8 mouse cellular contexts compared by ENCODE assay signal in the genomic region with DNA sequence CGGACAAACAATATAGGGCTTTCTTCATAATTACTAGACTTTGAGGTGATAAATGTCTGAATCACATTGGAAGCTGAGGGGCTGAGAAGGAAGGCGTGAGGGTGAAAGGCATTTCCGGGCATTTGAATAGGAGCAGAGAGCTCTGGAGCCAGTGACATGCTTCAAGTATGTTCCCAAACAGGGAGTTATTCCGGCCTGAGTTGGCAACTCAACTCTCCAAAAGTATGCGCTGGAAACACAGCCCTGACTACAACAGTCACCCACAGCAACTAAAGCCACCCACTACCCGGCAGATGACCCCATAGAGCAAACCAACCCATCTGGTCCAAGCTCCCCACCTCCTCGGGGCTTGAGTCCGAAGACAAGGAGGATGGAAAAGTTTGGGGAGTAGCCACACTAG. TPM values are rescaled to one million over a fixed set of nuclear protein-coding genes. Genes with fewer than 3 reads are reported as not detected.
DNase-seq lines count a peak whose midpoint lies in the region; ATAC-seq lines count a peak whose summit lies in the region.

No protein-coding gene starts in this region.

- H3K4me3 ChIP-seq in forebrain, embryonic 11.5 days (ENCODE audit: low read depth, low read length): peak overlapping the region; percentile 29; the same call in 1 of the 2 replicates
- peak overlapping the region; percentile 32 for H3K4me3 ChIP-seq in hindbrain, embryonic 15.5 days
- peak overlapping the region; percentile 35 for H3K4me3 ChIP-seq in midbrain, embryonic 11.5 days (ENCODE audit: low read depth, low read length)

- no peaks in the 10 kb centered on the region for H3K9me3 ChIP-seq in forebrain, embryonic 11.5 days (ENCODE audit: control insufficient read depth, low read length)
- H3K9me3 ChIP-seq in hindbrain, embryonic 15.5 days: no peaks in the 10 kb centered on the region
- H3K9me3 ChIP-seq in midbrain, embryonic 11.5 days (ENCODE audit: control insufficient read depth, low read length): no peaks in the 10 kb centered on the region

- H3K4me1 ChIP-seq in forebrain, embryonic 11.5 days (replicated peaks; ENCODE audit: control insufficient read depth, insufficient read depth, low read length): no peaks in the 10 kb centered on the region
- H3K4me1 ChIP-seq in hindbrain, embryonic 15.5 days (replicated peaks): peaks cover 7% of the 10 kb centered on the region
- no peaks in the 10 kb centered on the region; the same call in 1 of the 2 replicates for H3K4me1 ChIP-seq in midbrain, embryonic 11.5 days (ENCODE audit: control insufficient read depth, insufficient read depth, low read length)

- H3K4me2 ChIP-seq in forebrain, embryonic 11.5 days (ENCODE audit: low read depth, low read length, severe bottlenecking): peak overlapping the region; percentile 68
- H3K4me2 ChIP-seq in hindbrain, embryonic 15.5 days: peak overlapping the region; percentile 61
- H3K4me2 ChIP-seq in midbrain, embryonic 11.5 days: peak overlapping the region; percentile 64

- 42% methylated on average over 8 of the region's 8 CpGs for WGBS in forebrain, embryonic 11.5 days
- WGBS in hindbrain, embryonic 15.5 days: 47% methylated on average over 8 of the region's 8 CpGs
- 40% methylated on average over 8 of the region's 8 CpGs for WGBS in midbrain, embryonic 11.5 days

- no peak overlapping the region for H3K27ac ChIP-seq in forebrain, embryonic 11.5 days (ENCODE audit: low read depth, low read length)
- H3K27ac ChIP-seq in hindbrain, embryonic 15.5 days (replicated peaks): no peak overlapping the region
- H3K27ac ChIP-seq in midbrain, embryonic 11.5 days (ENCODE audit: low read depth, low read length): no peak overlapping the region

- peak; percentile 2 for DNase-seq in ZHBTc4 (ENCODE audit: low read depth, low spot score)
- peak; percentile 50 for DNase-seq in forebrain, embryonic 11.5 days (ENCODE audit: low spot score)
- no peak for DNase-seq in midbrain, embryonic 11.5 days (ENCODE audit: low spot score, missing footprints)
- DNase-seq in T-cell, adult 2 months (ENCODE audit: low spot score): no peak
- no peak for DNase-seq in gastrocnemius, postnatal 10 days
- DNase-seq in spleen, postnatal 10 days (ENCODE audit: low spot score in 2 of 2): no peak

- ATAC-seq in forebrain, embryonic 11.5 days (replicated peaks; ENCODE audit: low FRiP score): no peak
- 0 out of 2 replicates have a peak, but pooled peaks have one; percentile 38 for ATAC-seq in hindbrain, embryonic 15.5 days (ENCODE audit: low FRiP score, low read depth)
- ATAC-seq in midbrain, embryonic 11.5 days (ENCODE audit: low FRiP score): no peak
- ATAC-seq in granulocyte monocyte progenitor cell, adult 5-6 weeks (replicated peaks; ENCODE audit: poor library complexity, severe bottlenecking): no peak

- H3K9ac ChIP-seq in forebrain, embryonic 11.5 days (ENCODE audit: low read length): peak overlapping the region; percentile 43; the same call in 1 of the 2 replicates
- H3K9ac ChIP-seq in hindbrain, embryonic 15.5 days: no peak overlapping the region
- peak overlapping the region; percentile 53; the same call in 1 of the 2 replicates for H3K9ac ChIP-seq in midbrain, embryonic 11.5 days (ENCODE audit: low read length)

- H3K27me3 ChIP-seq in forebrain, embryonic 11.5 days (ENCODE audit: control insufficient read depth, insufficient read depth, low read length): peaks cover 8% of the 10 kb centered on the region
- peaks cover 13% of the 10 kb centered on the region for H3K27me3 ChIP-seq in hindbrain, embryonic 15.5 days
- H3K27me3 ChIP-seq in midbrain, embryonic 11.5 days (ENCODE audit: control insufficient read depth, insufficient read depth, low read length): no peaks in the 10 kb centered on the region

- no peaks in the 10 kb centered on the region for H3K36me3 ChIP-seq in forebrain, embryonic 11.5 days (ENCODE audit: control insufficient read depth, insufficient read depth, low read length)
- H3K36me3 ChIP-seq in hindbrain, embryonic 15.5 days: no peaks in the 10 kb centered on the region
- no peaks in the 10 kb centered on the region for H3K36me3 ChIP-seq in midbrain, embryonic 11.5 days (ENCODE audit: control insufficient read depth, insufficient read depth, low read length)

RNA-seq across cellular contexts. Expression of gene Ereg, which starts 0.4 kb away (rescaled TPM):
- polyA plus RNA-seq in forebrain, embryonic 11.5 days (2014; fragmentation: Nextera tagmentation; extraction: Ambion mirVana): 0.11 TPM in 1 of 2 replicates, not detected in the other
- polyA plus RNA-seq in hindbrain, embryonic 15.5 days (2015; fragmentation: Nextera tagmentation; extraction: Ambion mirVana): 0.04 TPM in 1 of 2 replicates, not detected in the other
- not detected in 2 replicates for polyA plus RNA-seq in midbrain, embryonic 11.5 days (2014; fragmentation: Nextera tagmentation; extraction: Ambion mirVana)
- total RNA-seq in gastrocnemius, postnatal 10 days (2021): under 1 TPM in 1 of 2 experiments, not detected in 1; 0.07 TPM
- total RNA-seq in granulocyte monocyte progenitor cell, adult 5-6 weeks (2014; fragmentation: Nextera tagmentation): not detected in 2 replicates
- not detected in 2 replicates for total RNA-seq in granulocyte monocyte progenitor cell, adult 5-6 weeks (2017)

RNA-seq across cellular contexts. Expression of gene Epgn, which starts 46.8 kb away (rescaled TPM):
- 0.24 and 0.33 TPM in 2 replicates for polyA plus RNA-seq in forebrain, embryonic 11.5 days (2014; fragmentation: Nextera tagmentation; extraction: Ambion mirVana)
- 0.12 and 0.19 TPM in 2 replicates for polyA plus RNA-seq in hindbrain, embryonic 15.5 days (2015; fragmentation: Nextera tagmentation; extraction: Ambion mirVana)
- 0.19 and 0.26 TPM in 2 replicates for polyA plus RNA-seq in midbrain, embryonic 11.5 days (2014; fragmentation: Nextera tagmentation; extraction: Ambion mirVana)
- total RNA-seq in gastrocnemius, postnatal 10 days (2021): under 1 TPM; 0.26 to 0.79 TPM
- not detected in 2 replicates for total RNA-seq in granulocyte monocyte progenitor cell, adult 5-6 weeks (2014; fragmentation: Nextera tagmentation)
- not detected in 2 replicates for total RNA-seq in granulocyte monocyte progenitor cell, adult 5-6 weeks (2017)

Comparison
In these comparisons a context has a peak if more than half of its experiments do, and no peak if none do; other contexts are left out.
1. DNase-seq: peak in ZHBTc4 (single experiment) and forebrain, embryonic 11.5 days (single experiment); none in midbrain, embryonic 11.5 days (single experiment), T-cell, adult 2 months (single experiment), gastrocnemius, postnatal 10 days (single experiment) and spleen, postnatal 10 days (0 of 2).
2. Peak in every context shown above with its lines, with median percentiles within 50 percentile points of each other: H3K4me2 ChIP-seq and H3K4me3 ChIP-seq.